Mouse (Mus musculus): Measurements from ENCODE around the gene Rprd1b. TPM values are rescaled to one million over a fixed set of nuclear protein-coding genes. Genes with fewer than 3 reads are reported as not detected.

Rprd1b gene
- polyA plus RNA-seq, 1 experiment from 2014 or later, result 40.7 TPM

DNA sequence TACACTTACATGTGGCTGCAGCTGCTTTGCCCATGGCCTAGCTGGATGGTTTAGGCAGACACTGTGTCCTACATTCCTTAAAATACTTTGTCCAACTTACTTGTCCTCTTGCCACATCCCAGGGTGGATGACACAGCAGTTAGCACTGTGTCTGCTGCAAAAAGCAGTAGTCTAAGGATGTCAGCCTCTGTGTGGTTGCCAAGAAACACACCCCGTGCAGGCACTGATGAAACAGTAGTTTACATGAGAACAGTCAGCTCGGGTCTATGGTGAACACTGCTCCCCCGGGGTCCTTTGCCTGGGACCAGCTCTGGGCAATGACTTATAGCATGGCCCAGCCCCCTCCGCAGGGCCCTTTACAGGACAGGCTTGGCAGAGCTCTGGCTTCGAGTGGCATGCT is 65.0 kb downstream of the Rprd1b start:
- Histone ChIP-seq H3K4me3 (replicated peaks) (no peak overlapping the region), H3K9ac (no peak overlapping the region), H3K9me3 (no peaks in the 10 kb centered on the region), H3K4me1 (peaks cover 31% of the 10 kb centered on the region), H3K27me3 (replicated peaks) (no peaks in the 10 kb centered on the region), H3K4me2 (no peak overlapping the region), H3K27ac (peak overlapping the region; percentile 72; the same call in 1 of the 2 replicates), H3K36me3 (no peaks in the 10 kb centered on the region)
- 44% methylated on average over 5 of the region's 5 CpGs for WGBS
- no peak for ATAC-seq (ENCODE audit: insufficient read depth, low FRiP score, low read depth)

DNA sequence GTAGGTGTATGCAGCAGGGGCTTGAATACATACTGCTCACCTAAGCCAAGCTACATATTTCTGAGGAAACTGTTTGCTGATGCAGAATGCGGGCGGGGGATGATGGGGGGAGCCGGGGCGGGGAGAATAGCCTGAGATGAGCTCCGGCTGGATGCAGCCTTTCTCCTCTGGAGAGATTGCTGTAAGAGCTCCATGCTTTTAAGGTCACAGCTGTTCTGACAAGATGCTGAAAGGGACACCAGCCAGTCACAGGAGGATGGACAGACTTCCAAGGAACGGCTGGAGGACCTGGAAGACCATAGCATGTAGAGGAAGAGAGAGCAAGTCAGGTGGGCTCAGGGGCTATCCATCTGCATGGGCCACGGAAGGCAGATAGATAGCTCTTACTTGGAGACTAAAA is 66.0 kb downstream of the Rprd1b start:
- WGBS, result 34% methylated on average over 7 of the region's 7 CpGs
- no peak overlapping the region for H3K4me3 ChIP-seq (replicated peaks)
- H3K36me3 ChIP-seq, result no peaks in the 10 kb centered on the region
- peaks cover 34% of the 10 kb centered on the region for H3K4me1 ChIP-seq
- H3K9ac ChIP-seq, result no peak overlapping the region
- ATAC-seq (ENCODE audit: insufficient read depth, low FRiP score, low read depth), result no peak
- H3K9me3 ChIP-seq, result no peaks in the 10 kb centered on the region
- H3K4me2 ChIP-seq, result no peak overlapping the region
- H3K27ac ChIP-seq, result peak overlapping the region; percentile 72
- H3K27me3 ChIP-seq (replicated peaks), result no peaks in the 10 kb centered on the region

DNA sequence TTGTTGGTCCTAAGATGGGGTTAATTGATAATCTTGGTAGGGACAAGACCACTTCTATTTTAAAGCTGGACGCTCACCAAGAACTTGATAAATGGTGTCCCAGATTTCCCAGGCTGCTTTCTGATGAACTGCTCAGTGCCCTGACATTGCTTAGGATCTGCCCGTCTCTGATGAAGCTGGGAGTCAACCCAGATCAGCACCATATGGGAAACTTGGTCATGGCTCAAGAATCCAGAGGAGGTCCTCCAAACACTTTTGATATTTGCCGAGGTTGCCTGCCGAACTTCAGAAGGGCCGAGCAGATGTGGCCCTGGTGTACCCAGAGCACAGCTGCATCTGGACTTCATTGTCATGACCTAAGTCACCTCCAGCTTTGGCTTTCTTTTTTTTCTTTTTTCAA is 66.5 kb downstream of the Rprd1b start:
- Histone ChIP-seq H3K36me3 (no peaks in the 10 kb centered on the region), H3K4me2 (no peak overlapping the region), H3K4me3 (replicated peaks) (no peak overlapping the region), H3K27me3 (replicated peaks) (no peaks in the 10 kb centered on the region), H3K9me3 (no peaks in the 10 kb centered on the region), H3K4me1 (peaks cover 35% of the 10 kb centered on the region), H3K27ac (peak overlapping the region; percentile 72), H3K9ac (no peak overlapping the region)
- 48% methylated on average over 5 of the region's 5 CpGs for WGBS
- peak; percentile 28; the same call in 1 of the 2 replicates for ATAC-seq (ENCODE audit: insufficient read depth, low FRiP score, low read depth)

DNA sequence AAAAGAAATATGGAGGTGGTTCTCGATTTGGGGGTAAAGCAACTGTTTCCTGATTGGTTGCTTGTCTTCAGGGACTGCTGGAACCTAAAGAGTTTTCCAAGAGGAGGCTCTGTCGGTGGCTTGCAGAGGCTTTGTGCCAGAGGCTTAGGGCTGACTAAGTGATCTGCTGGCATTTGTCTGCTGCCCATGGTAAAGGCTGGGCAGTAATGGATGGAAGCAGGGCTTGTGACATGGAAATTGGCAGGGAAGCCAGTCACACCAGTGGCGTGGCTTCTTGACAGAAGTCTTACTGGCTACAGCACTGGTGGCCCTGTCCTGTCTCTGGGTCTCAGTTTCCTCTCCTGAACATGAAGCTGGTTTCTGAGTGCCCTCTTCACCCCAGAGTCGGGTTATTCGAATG is 68.8 kb downstream of the Rprd1b start:
- H3K4me3 ChIP-seq (replicated peaks), result no peak overlapping the region
- H3K9ac ChIP-seq, result no peak overlapping the region
- no peaks in the 10 kb centered on the region for H3K9me3 ChIP-seq
- WGBS, result 79% methylated on average over 5 of the region's 5 CpGs
- H3K27me3 ChIP-seq (replicated peaks), result no peaks in the 10 kb centered on the region
- H3K27ac ChIP-seq, result no peak overlapping the region
- ATAC-seq (ENCODE audit: insufficient read depth, low FRiP score, low read depth), result no peak
- H3K36me3 ChIP-seq, result no peaks in the 10 kb centered on the region
- H3K4me1 ChIP-seq, result peaks cover 33% of the 10 kb centered on the region
- H3K4me2 ChIP-seq, result no peak overlapping the region

DNA sequence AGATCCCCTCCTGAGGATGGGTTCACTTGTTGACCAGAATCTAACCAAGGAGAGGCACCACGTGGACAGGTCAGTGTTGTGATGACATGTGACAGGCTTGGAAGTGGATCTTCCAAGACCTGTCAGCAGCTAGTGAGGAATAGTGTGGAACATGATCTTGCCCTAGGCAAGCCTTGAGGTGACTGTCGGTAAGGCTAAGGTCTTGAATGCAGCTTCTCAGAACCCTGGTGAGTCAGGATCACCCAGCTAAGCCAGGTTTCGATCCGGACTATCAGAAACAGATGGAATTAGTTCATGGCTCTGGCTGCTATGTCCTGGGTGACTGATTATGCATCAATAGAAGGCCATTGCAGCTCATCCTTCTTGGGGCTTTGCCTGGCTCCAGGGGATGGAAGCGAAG is 70.4 kb downstream of the Rprd1b start:
- no peaks in the 10 kb centered on the region for H3K9me3 ChIP-seq
- no peak overlapping the region for H3K9ac ChIP-seq
- no peak overlapping the region for H3K4me2 ChIP-seq
- no peak overlapping the region for H3K4me3 ChIP-seq (replicated peaks)
- 84% methylated on average over 5 of the region's 5 CpGs for WGBS
- no peaks in the 10 kb centered on the region for H3K27me3 ChIP-seq (replicated peaks)
- no peaks in the 10 kb centered on the region for H3K36me3 ChIP-seq
- H3K27ac ChIP-seq, result no peak overlapping the region
- no peak for ATAC-seq (ENCODE audit: insufficient read depth, low FRiP score, low read depth)
- peaks cover 28% of the 10 kb centered on the region for H3K4me1 ChIP-seq

DNA sequence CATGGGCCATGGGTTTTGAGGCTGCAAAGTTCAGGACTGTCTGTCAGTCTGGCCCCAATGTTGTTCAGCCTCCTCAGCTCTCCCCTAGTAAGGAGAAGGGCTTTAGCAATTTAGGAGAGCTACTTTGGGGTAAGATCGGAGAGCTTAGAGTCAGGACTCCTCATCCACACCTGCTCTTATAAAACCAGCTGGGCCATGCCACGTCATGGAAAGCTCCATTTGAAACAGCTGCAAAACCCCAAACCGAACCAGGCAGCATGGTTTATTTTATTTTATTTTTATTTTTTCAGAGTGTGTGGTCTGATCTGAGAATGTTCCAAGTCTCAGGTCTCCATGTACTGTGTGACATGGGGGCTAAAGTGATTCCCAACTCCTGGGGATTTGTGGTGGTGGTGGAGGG is 71.2 kb downstream of the Rprd1b start:
- 54% methylated on average over 3 of the region's 3 CpGs for WGBS
- H3K4me3 ChIP-seq (replicated peaks), result no peak overlapping the region
- no peak for ATAC-seq (ENCODE audit: insufficient read depth, low FRiP score, low read depth)
- no peaks in the 10 kb centered on the region for H3K27me3 ChIP-seq (replicated peaks)
- no peak overlapping the region for H3K9ac ChIP-seq
- peaks cover 24% of the 10 kb centered on the region for H3K4me1 ChIP-seq
- peak overlapping the region; percentile 64; the same call in 1 of the 2 replicates for H3K27ac ChIP-seq
- no peaks in the 10 kb centered on the region for H3K9me3 ChIP-seq
- H3K36me3 ChIP-seq, result no peaks in the 10 kb centered on the region
- no peak overlapping the region for H3K4me2 ChIP-seq

DNA sequence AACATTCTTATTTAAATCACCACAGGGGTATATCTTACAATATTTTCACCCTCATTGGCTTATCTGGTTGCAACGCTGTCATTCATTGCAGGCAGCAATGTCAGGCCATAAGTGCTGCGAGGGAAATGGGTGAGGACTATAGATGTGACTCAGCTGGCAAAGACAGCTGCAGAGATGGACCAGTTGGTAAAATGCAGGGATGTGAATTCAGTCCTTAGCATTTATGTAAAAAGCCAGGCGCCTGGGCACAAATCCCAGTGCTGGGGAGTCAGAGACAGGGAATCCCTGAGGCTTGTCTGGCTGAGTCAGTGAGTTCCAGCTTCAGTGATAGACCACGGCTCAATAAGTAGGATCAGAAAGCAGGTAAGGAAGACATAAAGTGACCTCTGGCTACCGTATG is 73.5 kb downstream of the Rprd1b start:
- Histone ChIP-seq H3K4me3 (replicated peaks) (no peak overlapping the region), H3K4me2 (no peak overlapping the region), H3K27me3 (replicated peaks) (no peaks in the 10 kb centered on the region), H3K9ac (no peak overlapping the region), H3K4me1 (peaks cover 10% of the 10 kb centered on the region), H3K9me3 (no peaks in the 10 kb centered on the region), H3K27ac (no peak overlapping the region), H3K36me3 (no peaks in the 10 kb centered on the region)
- WGBS, result 80% methylated on average over 5 of the region's 5 CpGs
- ATAC-seq (ENCODE audit: insufficient read depth, low FRiP score, low read depth), result no peak

DNA sequence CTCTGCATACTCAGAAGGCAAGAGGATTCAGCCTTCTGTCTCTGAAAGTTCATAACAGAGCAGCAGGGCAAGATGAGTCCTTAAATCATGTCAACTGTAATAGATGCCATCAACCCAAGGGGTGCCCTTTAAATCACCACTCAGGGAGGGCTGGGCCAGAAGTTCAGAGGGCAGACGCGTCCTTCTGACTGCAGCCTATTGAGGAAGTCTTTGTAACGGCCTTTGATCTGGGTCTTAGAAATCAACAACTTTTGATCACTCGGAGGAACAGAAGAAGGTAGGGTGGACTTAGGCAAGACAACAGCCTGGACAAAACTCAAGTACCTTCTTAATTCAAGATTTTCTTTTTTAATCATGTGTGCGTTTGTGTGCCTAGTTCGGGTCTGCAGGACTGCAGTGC is 76.7 kb downstream of the Rprd1b start:
- Histone ChIP-seq H3K4me1 (peaks cover 28% of the 10 kb centered on the region), H3K36me3 (no peaks in the 10 kb centered on the region), H3K9me3 (no peaks in the 10 kb centered on the region), H3K27me3 (replicated peaks) (no peaks in the 10 kb centered on the region), H3K4me3 (replicated peaks) (no peak overlapping the region), H3K9ac (no peak overlapping the region), H3K4me2 (no peak overlapping the region), H3K27ac (peak overlapping the region; percentile 28; the same call in 1 of the 2 replicates)
- 80% methylated on average over 6 of the region's 6 CpGs for WGBS
- no peak for ATAC-seq (ENCODE audit: insufficient read depth, low FRiP score, low read depth)

DNA sequence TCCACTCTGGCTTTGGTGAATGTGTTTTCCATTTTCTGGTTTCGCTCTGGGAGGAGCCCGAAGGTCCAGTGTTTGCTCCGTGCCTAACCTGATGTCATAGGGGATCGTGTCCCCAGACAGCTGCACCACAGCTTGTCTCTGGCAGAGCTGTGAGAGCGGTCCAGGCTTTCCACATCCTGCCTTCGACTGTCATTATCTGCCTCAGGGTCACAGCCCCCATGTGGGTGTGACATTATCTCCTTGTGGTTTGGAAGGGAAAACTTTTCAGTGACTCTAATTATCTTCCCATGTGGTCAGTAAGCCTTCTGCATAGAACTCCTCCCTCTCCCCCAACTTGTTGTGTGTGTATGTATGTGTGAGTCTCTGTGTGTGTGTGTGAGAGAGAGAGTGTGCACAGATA is 77.3 kb downstream of the Rprd1b start:
- Histone ChIP-seq H3K27ac (no peak overlapping the region), H3K27me3 (replicated peaks) (no peaks in the 10 kb centered on the region), H3K36me3 (no peaks in the 10 kb centered on the region), H3K9ac (no peak overlapping the region), H3K9me3 (no peaks in the 10 kb centered on the region), H3K4me2 (no peak overlapping the region), H3K4me3 (replicated peaks) (no peak overlapping the region), H3K4me1 (peaks cover 31% of the 10 kb centered on the region)
- WGBS, result 76% methylated on average over 6 of the region's 6 CpGs
- no peak for ATAC-seq (ENCODE audit: insufficient read depth, low FRiP score, low read depth)

DNA sequence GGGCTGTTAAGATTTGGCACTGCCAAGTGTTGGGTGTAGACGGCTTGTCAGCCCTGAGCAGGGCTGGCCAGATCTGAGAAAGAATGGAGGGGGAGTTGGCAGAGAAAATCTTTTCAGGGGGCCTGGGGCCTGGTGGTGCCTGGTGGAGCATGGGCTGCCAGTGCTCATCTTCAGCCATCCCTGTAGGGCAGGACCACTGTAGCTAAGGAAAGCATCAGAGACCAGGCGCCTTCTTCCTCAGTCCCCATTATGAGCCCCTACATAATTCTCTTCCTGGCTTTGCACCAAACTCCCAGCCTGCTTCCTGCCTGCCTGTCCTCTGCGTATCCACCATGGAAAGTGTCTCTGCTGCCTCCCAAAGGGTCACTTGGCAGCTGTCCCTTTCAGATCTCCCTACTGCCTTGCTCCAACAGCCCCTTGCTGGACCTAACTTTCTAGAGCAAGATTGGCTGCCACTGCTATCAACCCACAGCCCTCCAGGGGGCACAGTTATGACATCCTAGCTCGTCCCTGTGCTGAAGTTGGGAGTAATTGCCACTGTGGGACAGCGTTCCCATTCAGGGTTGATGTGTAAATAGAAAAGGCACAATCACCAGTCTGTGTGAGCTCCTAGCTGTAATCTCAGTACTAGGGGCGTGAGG is 78.8 kb downstream of the Rprd1b start:
- H3K9me3 ChIP-seq, result no peaks in the 10 kb centered on the region
- H3K4me1 ChIP-seq, result peaks cover 31% of the 10 kb centered on the region
- H3K27ac ChIP-seq, result peak overlapping the region; percentile 80
- peak; percentile 61; the same call in 1 of the 2 replicates for ATAC-seq (ENCODE audit: insufficient read depth, low FRiP score, low read depth)
- no peaks in the 10 kb centered on the region for H3K27me3 ChIP-seq (replicated peaks)
- no peak overlapping the region for H3K9ac ChIP-seq
- WGBS, result 15% methylated on average over 6 of the region's 6 CpGs
- no peak overlapping the region for H3K4me2 ChIP-seq
- no peaks in the 10 kb centered on the region for H3K36me3 ChIP-seq
- H3K4me3 ChIP-seq (replicated peaks), result no peak overlapping the region

DNA sequence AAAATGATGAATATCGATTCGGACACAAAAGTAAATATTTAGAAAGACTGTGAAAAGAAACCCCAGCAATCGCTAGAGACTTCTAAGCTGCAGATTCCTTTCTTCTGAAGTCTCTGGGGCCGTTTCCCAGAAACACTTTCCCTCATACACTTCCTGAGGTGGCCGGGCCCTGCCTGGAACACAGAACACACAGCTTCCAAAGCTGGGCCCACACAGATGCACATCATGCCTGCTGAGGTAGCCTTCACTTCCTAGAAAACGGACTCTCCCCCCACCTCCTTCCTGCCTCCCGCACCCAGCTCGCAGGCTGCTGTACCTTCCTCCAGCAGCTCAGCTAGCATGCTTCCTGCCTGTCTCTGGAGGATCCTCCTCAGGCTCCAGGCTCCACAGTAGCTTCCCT is 81.2 kb downstream of the Rprd1b start:
- H3K36me3 ChIP-seq, result no peaks in the 10 kb centered on the region

DNA sequence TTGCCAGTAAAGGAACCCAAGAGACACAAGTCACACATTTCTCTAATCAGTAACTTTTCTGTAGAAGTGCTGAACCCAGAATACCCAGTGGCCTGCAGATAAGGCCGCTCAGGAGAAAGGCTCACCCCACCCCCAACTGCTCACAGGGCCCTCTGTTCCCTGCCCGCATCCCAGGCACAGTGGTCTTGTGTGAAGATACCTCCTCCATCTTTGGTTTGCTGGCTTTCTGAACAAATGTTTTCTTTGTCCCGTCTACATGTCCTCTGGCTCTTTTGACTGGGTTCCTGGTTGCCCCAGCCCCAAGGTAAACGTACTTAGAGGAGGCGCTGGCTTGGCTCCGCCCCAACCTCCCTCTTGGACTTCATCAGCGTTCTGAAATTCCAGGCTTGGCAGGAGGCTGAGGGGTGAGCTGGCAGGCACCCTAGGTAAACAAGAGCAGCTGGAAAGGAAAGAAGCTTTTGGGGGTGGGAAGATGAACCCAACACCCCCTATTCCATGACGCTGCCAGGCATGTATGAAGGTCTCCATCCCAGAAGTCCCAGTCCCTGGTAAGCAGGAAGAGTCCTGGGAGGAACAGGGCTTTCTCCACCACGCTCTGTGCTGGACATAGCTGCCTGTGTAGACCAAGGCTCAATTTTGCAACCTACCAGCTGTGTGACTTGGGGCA is 85.4 kb downstream of the Rprd1b start:
- peak overlapping the region; percentile 89 for H3K27ac ChIP-seq
- 23% methylated on average over 9 of the region's 9 CpGs for WGBS
- no peaks in the 10 kb centered on the region for H3K9me3 ChIP-seq
- no peak overlapping the region for H3K4me3 ChIP-seq (replicated peaks)
- H3K36me3 ChIP-seq, result no peaks in the 10 kb centered on the region
- peak overlapping the region; percentile 37 for H3K4me2 ChIP-seq
- ATAC-seq (ENCODE audit: insufficient read depth, low FRiP score, low read depth), result peak; percentile 80
- H3K9ac ChIP-seq, result no peak overlapping the region
- H3K27me3 ChIP-seq (replicated peaks), result no peaks in the 10 kb centered on the region
- H3K4me1 ChIP-seq, result peaks cover 25% of the 10 kb centered on the region

More for the DNA sequence above, 81.2 kb downstream of the Rprd1b start:
- H3K27me3 ChIP-seq (replicated peaks), result no peaks in the 10 kb centered on the region
- H3K9me3 ChIP-seq, result no peaks in the 10 kb centered on the region
- H3K9ac ChIP-seq, result no peak overlapping the region
- H3K27ac ChIP-seq, result peak overlapping the region; percentile 96
- no peak overlapping the region for H3K4me2 ChIP-seq
- H3K4me1 ChIP-seq, result peaks cover 35% of the 10 kb centered on the region
- no peak for ATAC-seq (ENCODE audit: insufficient read depth, low FRiP score, low read depth)
- 6% methylated on average over 8 of the region's 8 CpGs for WGBS
- H3K4me3 ChIP-seq (replicated peaks), result no peak overlapping the region
